Mouse (Mus musculus) frontal cortex, postnatal 10 days (tissue): Measurements from ENCODE around the gene Prss23.

ENCODE experiments used
- DNase-seq, 2 experiments: peaks; one replicate each; pipeline ENCODE4 v3.0.0; 2022; ENCODE audit warnings: low spot score in 2 of 2, mixed read lengths in 1 of 2

Prss23 gene

DNA sequence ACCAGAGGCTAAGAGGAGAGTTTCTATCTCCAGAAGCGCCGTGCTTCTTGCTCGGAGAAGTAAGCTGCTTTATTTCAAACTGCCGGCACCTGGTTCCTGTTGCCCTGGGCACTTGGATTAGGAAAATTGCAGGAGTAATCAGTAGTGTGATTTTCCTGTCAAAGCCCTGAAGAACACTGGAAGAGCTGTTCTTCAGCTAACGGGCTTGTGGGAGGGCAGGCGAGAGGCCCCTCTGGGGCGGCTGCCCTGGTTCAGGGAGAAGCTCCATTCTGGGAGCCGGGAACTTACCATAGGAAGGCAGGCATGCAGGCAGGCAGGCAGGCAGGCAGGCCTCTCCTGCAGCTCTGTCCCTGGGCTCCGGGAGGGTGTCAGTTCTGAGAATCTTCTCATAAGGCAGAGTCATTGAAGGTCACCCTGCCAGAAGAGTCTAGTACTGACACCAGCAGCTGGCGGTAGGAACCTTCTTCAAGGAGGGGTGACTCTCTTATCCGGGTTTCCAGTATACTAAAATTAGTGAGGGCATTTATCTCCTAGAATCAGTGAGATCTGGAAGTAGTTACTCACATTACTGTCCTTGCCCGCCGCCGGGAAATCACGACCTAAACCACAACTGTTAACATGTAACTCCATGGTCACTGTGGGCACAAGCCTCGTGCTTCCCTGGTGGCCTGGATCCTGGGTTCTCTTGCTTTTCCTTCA, at the start of gene Prss23:
TSS of gene Prss23 (minus strand) at position 457 of the 699 bp plus-strand sequence.
- no peak for DNase-seq

- no peak for DNase-seq
These were observed 49.1 kb upstream of the Prss23 start for GRCm38 (mm10) chr7:89576127-89576526.

GRCm38 (mm10) chr7:89564569-89564968, 37.6 kb upstream of the Prss23 start:
- DNase-seq: no peak

GRCm38 (mm10) chr7:89563501-89563900, 36.5 kb upstream of the Prss23 start:
- no peak for DNase-seq

DNA sequence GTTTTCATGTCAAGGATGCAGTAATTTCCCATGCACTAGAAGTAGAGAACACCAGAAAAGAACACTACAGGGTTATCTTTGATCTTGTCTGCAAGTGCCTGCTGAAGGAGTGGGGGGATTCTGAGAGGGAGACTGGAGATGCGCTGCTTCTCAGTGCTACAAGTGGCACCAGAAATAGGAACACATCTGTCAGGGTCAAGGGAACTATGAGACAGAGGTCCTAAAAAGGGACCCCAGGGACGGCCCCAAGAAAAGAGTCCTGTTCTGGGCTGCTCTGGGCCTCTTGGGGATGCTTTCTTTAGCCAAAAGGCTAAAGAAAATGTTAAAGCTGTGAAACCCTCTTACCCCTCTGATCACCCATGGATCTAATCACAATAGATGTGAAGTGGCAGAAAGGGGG, 35.2 kb upstream of the Prss23 start:
- no peak for DNase-seq

DNA sequence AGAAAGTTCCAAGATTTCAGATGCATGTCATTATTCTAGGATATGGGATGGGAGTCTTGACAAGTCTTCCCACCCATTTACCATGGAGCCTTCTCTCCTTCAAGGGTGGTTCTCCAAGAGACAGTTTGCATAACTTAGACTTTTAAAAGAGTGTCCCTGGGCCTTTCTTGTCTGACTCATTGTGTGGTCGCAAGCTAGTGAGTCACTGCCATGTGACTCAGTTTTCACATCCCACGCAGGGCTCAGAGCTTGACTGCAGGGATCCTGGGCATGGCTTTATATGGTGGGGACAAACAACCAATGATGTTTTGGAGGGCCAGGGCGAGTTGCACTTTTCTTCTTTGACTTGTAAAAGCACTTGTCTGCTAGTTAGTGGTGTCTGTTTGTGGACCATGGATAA, 34.0 kb upstream of the Prss23 start:
- DNase-seq: no peak

GRCm38 (mm10) chr7:89559633-89560032, 32.6 kb upstream of the Prss23 start:
- DNase-seq: no peak

DNA sequence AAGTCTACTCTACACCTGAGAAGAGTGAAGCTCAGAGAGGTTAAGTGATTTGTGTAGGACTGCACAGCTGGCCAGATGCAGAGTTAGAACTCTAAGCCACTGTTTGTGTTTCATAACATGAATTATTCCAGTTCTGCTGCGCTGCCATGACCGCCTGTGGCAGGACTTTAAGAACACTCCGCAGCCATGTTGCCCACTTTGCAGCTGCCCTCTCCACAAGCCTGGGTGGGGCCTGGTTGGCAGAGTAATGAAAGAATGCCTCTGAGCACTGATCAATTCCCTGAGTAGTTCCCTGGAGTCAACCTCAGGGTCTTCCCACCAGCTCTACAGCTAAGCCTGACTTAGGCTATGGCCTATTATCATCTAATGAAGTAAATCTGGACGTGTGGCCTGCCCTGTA, 32.1 kb upstream of the Prss23 start:
- no peak for DNase-seq

DNA sequence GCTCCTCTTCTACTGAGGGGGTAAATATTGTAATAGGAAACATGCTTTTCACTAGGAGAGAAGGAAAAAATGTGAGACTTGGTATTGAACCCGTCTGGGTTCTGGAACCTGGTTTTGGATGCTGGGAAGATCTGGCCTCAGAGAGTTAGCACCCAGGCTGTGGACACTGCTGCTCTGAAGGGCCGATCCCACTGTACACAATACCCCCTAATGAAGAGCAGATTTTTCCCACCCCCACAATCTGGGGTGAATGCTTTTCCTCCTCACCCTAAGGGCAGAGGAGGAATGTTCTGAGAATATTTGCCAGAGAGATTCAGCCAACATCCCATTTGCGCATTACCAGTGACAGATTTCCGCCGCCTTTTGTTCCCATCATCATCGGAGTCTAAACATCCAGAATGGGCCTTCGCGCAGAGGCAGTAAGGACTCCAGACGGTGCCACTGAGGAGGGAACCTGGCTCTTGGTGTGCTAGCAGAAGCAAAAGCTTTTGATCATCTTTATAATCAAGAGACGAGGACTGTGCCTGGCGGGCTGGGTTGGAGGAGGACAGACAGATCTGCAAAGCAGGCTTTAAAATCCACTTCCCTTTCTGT, 31.6 kb upstream of the Prss23 start:
- no peak for DNase-seq

- no peak for DNase-seq
These were observed 30.1 kb upstream of the Prss23 start for GRCm38 (mm10) chr7:89557056-89557455.

DNA sequence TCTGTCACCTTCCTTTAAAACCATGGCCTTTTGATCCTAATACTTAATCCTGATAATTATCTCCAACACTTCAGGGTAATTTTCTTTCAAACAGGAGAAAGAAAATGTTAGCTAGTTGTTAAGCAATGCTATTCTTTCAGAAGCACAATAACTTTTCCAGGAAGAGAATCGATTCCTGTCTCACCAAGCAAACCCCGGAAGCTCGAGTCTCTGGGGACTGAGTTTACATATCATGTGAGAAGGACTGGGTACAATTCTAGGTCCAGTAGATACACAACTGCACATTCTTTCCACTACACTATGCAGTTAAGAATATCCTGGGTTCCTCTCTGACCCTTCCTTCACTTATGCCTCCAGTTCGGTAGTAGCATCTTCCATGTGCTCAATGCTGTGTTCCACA, 29.7 kb upstream of the Prss23 start:
- DNase-seq: no peak

GRCm38 (mm10) chr7:89555170-89555569, 28.2 kb upstream of the Prss23 start:
- no peak for DNase-seq

DNA sequence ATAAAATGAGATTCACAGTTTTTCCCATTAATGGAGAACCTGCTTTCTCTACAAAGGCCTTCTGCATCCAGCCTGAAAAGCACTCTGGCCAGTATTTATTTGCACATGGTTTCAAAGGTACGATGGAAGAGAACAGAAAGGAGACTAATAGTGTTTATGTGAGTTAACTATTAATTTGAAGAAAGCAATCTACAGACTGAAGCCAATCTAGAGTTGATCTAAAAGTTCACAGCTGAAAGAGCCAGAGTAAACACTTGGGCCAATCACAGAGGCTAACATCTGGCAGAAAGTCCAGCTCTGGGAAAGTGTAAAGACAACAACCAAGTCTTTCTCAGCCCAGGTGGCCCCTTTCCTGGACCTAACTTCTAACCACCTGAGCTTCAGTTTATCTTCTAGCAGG, 27.1 kb upstream of the Prss23 start:
- DNase-seq: no peak

GRCm38 (mm10) chr7:89540976-89541375, 14.0 kb upstream of the Prss23 start:
- DNase-seq: peak in 1 of 2 experiments; percentile 12

GRCm38 (mm10) chr7:89539391-89539790, 12.4 kb upstream of the Prss23 start:
- DNase-seq: no peak

DNA sequence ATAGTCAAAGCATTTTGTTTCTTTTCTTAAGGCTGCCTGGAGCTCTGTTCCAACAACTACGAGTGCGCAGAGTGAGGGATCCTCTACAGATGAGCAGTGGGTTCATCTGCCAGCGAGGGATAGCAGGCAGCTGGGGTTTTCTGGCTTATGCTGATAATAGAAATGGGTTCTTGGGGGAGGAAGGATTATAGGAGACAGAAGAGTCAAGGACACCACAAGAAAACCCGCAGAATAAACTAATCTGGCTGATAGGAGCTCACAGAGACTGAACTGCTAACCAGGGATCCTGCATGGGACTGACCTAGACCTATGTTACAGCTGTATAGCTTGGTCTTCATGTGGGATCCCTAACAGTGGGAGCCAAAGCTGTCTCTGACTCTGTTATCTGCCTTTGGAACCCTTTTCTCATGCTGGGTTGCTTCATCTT, 456 bp upstream of the Prss23 start:
- DNase-seq: no peak

- no peak for DNase-seq
These were observed 3.2 kb downstream of the Prss23 start for GRCm38 (mm10) chr7:89523816-89524215.

DNA sequence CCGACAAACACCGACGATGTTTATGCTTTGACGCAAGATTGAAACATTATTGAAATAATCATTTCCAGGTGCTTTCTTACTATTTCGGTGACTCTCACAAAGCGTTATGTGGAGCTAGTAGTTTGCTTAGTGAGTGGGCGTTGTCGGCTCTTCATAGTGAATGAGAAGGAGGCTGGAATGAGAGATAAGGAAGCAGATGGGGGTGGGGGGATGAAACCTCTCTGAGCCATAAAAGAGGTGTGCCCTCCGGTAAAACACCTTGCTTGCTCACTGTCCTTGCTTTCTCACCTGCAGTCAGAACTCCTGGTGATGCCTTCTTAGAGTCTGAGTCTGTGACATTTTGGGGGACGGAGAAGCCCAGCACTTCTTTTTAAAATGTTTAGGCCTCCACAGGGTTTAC, 4.8 kb downstream of the Prss23 start:
- DNase-seq: no peak

DNA sequence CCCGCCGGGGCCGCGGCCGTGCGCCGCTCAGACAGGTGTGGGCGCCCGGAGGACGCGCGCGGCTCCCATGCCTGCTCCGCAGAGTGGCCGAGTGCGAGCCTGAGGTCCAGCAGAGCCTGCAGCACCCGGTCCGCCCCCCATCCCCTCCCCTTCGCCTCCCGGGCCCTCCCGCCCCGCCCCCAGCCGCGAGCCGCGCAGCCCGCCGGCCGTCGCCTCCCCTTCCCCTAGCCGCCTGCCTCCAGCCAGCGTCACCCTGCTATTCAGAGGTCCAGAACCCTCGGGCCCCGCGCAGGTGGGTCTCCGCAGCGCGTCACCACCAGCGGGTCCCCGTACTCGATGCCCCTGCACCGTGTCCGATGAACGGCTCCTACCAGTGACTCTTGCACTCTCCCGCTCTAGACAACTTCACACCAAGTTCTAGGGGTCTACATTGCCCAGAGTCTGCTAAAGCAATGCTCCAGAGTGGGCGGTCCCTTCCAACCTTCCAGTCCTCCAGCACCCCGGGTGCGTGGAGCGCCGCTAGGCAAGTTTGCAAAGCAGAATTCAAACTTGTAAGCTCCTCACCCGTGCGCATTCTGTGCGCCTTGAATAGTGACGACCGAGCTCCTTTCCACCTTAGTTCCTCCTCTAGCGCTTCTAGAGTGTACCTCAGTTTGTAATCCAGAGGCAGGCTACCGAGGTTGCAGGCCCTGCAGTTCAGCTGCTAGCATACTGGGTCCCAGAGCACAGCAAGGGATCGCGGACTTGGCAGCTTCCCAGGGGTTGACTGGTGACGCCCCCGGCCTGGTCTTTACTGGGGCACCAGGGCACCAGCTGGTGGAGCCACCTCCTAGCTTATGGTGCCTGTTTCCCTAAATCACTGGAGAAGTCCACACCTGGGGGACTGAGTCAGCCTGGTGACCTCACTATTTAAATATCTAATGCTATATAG, 9.3 kb downstream of the Prss23 start:
- peak in 1 of 2 experiments; percentile 57 for DNase-seq

DNA sequence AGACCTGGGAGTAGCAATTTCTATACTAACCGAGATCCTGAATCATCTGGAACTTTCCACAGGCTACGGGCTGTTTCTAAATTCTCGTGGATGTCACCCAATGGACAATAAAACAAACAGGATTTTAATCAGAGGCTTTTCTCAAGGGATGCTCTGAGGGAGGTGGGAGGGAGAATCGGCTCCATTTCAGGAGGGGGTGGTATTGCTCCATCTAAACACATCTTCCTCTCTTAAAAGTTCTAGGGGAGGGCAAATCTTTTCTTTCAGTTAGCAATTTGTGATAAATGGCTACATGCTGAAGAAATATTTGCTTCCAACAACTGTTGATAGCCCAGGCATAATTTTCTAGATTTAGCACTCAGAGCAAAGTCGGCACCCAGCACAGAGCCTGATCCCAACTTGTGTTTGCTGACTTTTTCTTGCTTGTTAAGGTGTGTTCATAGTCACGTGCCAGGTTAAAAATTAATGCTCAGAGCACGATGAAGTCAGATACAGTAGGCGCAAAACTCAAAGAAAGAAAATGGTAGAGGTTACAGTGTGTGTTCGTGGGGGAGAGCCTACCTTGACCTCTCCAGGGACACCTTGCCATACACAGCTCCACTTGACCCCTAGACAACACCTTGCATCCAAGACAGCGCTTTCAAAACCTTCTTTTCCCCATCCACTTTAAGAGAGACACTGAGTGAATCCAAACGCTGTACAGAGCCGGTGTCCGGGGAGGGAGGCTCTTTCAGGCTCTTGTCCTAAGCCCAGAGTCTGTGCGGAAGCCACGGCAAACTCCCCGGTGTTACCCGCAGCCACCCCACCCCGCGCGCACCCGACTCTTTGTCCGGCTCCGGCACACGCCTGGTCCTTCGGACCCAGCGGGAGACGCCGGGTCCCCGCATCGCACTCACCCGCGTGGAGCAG, 10.2 kb downstream of the Prss23 start:
- no peak for DNase-seq

GRCm38 (mm10) chr7:89511921-89512514, 15.0 kb downstream of the Prss23 start:
- DNase-seq: no peak
